Comparison of ENCODE assay signal across 11 mouse cellular contexts in genomic region chr12:107973556-107974140, GRCm38 (mm10). TPM values are rescaled to one million over a fixed set of nuclear protein-coding genes. Genes with fewer than 3 reads are reported as not detected.
DNase-seq lines count a peak whose midpoint lies in the region; ATAC-seq and TF ChIP-seq lines count a peak whose summit lies in the region.
"Had no signal": no experiment of that assay in that cellular context is flagged by ENCODE, and none has a peak within 500 bp of the region (broad histone marks: within the 10 kb centered on the region; RNA-seq: fewer than 3 reads in every experiment).

No protein-coding gene starts in this region.

- H3K9me3 ChIP-seq in heart, embryonic 13.5 days: no peaks in the 10 kb centered on the region
- no peaks in the 10 kb centered on the region for H3K9me3 ChIP-seq in lung, embryonic 16.5 days (ENCODE audit: control insufficient read depth, low read length)
- H3K9me3 ChIP-seq in hindbrain, embryonic 13.5 days: no peaks in the 10 kb centered on the region
- no peaks in the 10 kb centered on the region for H3K9me3 ChIP-seq in stomach, embryonic 15.5 days

- H3K36me3 ChIP-seq in heart, embryonic 13.5 days: no peaks in the 10 kb centered on the region
- H3K36me3 ChIP-seq in lung, embryonic 16.5 days (ENCODE audit: control insufficient read depth, insufficient read depth, low read length): no peaks in the 10 kb centered on the region
- no peaks in the 10 kb centered on the region for H3K36me3 ChIP-seq in hindbrain, embryonic 13.5 days
- no peaks in the 10 kb centered on the region for H3K36me3 ChIP-seq in stomach, embryonic 15.5 days

- peak overlapping the region; percentile 56 for H3K9ac ChIP-seq in heart, embryonic 13.5 days
- no peak overlapping the region for H3K9ac ChIP-seq in lung, embryonic 16.5 days (ENCODE audit: low read length)
- peak overlapping the region; percentile 49; the same call in 1 of the 2 replicates for H3K9ac ChIP-seq in hindbrain, embryonic 13.5 days
- no peak overlapping the region for H3K9ac ChIP-seq in stomach, embryonic 15.5 days

- TF ChIP-seq POLR2A in lung, adult 2 months (IDR thresholded peaks at IDR 0.05; ENCODE audit: borderline replicate concordance, extremely low read depth, low read depth, low read length): no peak

- H3K27me3 ChIP-seq in heart, embryonic 13.5 days (replicated peaks): peaks cover 36% of the 10 kb centered on the region
- peaks cover 4% of the 10 kb centered on the region for H3K27me3 ChIP-seq in lung, embryonic 16.5 days (ENCODE audit: control insufficient read depth, insufficient read depth, low read depth, low read length)
- H3K27me3 ChIP-seq in hindbrain, embryonic 13.5 days: 0 out of 2 replicates have a peak, but pooled peaks cover 6% of the 10 kb centered on the region
- no peaks in the 10 kb centered on the region for H3K27me3 ChIP-seq in stomach, embryonic 15.5 days (replicated peaks)
- H3K27me3 ChIP-seq: CH12.LX had no signal

- no peak for DNase-seq in heart, adult 18-20 months
- no peak for DNase-seq in lung, adult 2 months
- DNase-seq in layer of hippocampus, postnatal 36 days: no peak
- DNase-seq in thymus, postnatal 25 days: no peak
- DNase-seq: cerebellum, adult 9-10 months; liver had no signal

- TF ChIP-seq CTCF in lung, adult 2 months (IDR thresholded peaks at IDR 0.05; ENCODE audit: insufficient read depth, low read length): no peak

- H3K27ac ChIP-seq in heart, embryonic 13.5 days (replicated peaks): peak overlapping the region; percentile 72
- H3K27ac ChIP-seq in lung, embryonic 16.5 days (ENCODE audit: low read length): peak overlapping the region; percentile 20; the same call in 1 of the 2 replicates
- H3K27ac ChIP-seq in hindbrain, embryonic 13.5 days: peak overlapping the region; percentile 92
- no peak overlapping the region for H3K27ac ChIP-seq in stomach, embryonic 15.5 days

- no peak overlapping the region for H3K4me3 ChIP-seq in heart, embryonic 13.5 days
- H3K4me3 ChIP-seq in lung, embryonic 16.5 days (ENCODE audit: low read length): no peak overlapping the region
- no peak overlapping the region for H3K4me3 ChIP-seq in lung, adult 2 months (replicated peaks; ENCODE audit: extremely low read depth, low read depth, low read length)
- no peak overlapping the region for H3K4me3 ChIP-seq in hindbrain, embryonic 13.5 days
- H3K4me3 ChIP-seq in stomach, embryonic 15.5 days (replicated peaks): no peak overlapping the region

- ATAC-seq in heart, embryonic 13.5 days (ENCODE audit: extremely low read depth, insufficient number of reproducible peaks, low FRiP score, low TSS enrichment): no peak
- ATAC-seq in lung, embryonic 16.5 days (ENCODE audit: low read depth): peak; percentile 63
- ATAC-seq in hindbrain, embryonic 13.5 days (ENCODE audit: low FRiP score): no peak
- ATAC-seq in stomach, embryonic 15.5 days (ENCODE audit: insufficient read depth, low FRiP score, low read depth): peak; percentile 36

- WGBS in heart, embryonic 13.5 days: 30% methylated on average over 11 of the region's 11 CpGs
- WGBS in lung, embryonic 16.5 days: 35% methylated on average over 11 of the region's 11 CpGs
- whole genome bisulfite sequencing in lung, adult 2 months: 40% methylated on average over 11 of the region's 11 CpGs
- WGBS in hindbrain, embryonic 13.5 days: 62% methylated on average over 11 of the region's 11 CpGs
- WGBS in stomach, embryonic 15.5 days: 42% methylated on average over 11 of the region's 11 CpGs

- H3K4me2 ChIP-seq in heart, embryonic 13.5 days: peak overlapping the region; percentile 27
- 0 out of 2 replicates have a peak overlapping the region, but pooled peaks have one; percentile 11 for H3K4me2 ChIP-seq in lung, embryonic 16.5 days (ENCODE audit: low read depth, low read length)
- H3K4me2 ChIP-seq in hindbrain, embryonic 13.5 days: no peak overlapping the region
- H3K4me2 ChIP-seq in stomach, embryonic 15.5 days: no peak overlapping the region

- H3K4me1 ChIP-seq in heart, embryonic 13.5 days: peaks cover 66% of the 10 kb centered on the region
- peaks cover 17% of the 10 kb centered on the region for H3K4me1 ChIP-seq in lung, embryonic 16.5 days (replicated peaks; ENCODE audit: control insufficient read depth, insufficient read depth, low read length)
- no peaks in the 10 kb centered on the region; the same call in 1 of the 2 replicates for H3K4me1 ChIP-seq in lung, adult 2 months (ENCODE audit: control insufficient read depth, insufficient read depth, low read length)
- H3K4me1 ChIP-seq in hindbrain, embryonic 13.5 days (replicated peaks): peaks cover 96% of the 10 kb centered on the region
- H3K4me1 ChIP-seq in stomach, embryonic 15.5 days: peaks cover 39% of the 10 kb centered on the region

RNA-seq across cellular contexts. Expression of gene Bcl11b, which starts 29.8 kb away (rescaled TPM):
- 4.5 and 4.6 TPM in 2 replicates for polyA plus RNA-seq in heart, embryonic 13.5 days (2015; fragmentation: Nextera tagmentation; extraction: Ambion mirVana)
- 1 to 10 TPM in 1 of 2 experiments, under 1 TPM in 1; 0.69 to 1.1 TPM for total RNA-seq in heart, adult 18-20 months (2021)
- polyA plus RNA-seq in lung, embryonic 16.5 days (2015; fragmentation: Nextera tagmentation; extraction: Ambion mirVana): 2.1 and 2.8 TPM in 2 replicates
- 2.6 and 4.2 TPM in 2 replicates for polyA plus RNA-seq in lung, adult 2 months (2012; rRNA removed)
- polyA plus RNA-seq in hindbrain, embryonic 13.5 days (2015; fragmentation: Nextera tagmentation; extraction: Ambion mirVana): 27.0 and 31.0 TPM in 2 replicates
- polyA plus RNA-seq in stomach, embryonic 15.5 days (2015; fragmentation: Nextera tagmentation; extraction: Ambion mirVana): 5.3 and 5.7 TPM in 2 replicates
- 100 to 1,000 TPM; 134 to 137 TPM for total RNA-seq in layer of hippocampus, postnatal 36 days (2021)
- total RNA-seq: CH12.LX had no signal

Comparison
In these comparisons a context has a peak if more than half of its experiments do, and no peak if none do; other contexts are left out.
1. ATAC-seq: peak in lung, embryonic 16.5 days (single experiment) and stomach, embryonic 15.5 days (single experiment); none in heart, embryonic 13.5 days (single experiment) and hindbrain, embryonic 13.5 days (single experiment).
2. H3K4me2 ChIP-seq: peak in heart, embryonic 13.5 days (single experiment) and lung, embryonic 16.5 days (single experiment); none in hindbrain, embryonic 13.5 days (single experiment) and stomach, embryonic 15.5 days (single experiment).
3. H3K9ac ChIP-seq: peak in heart, embryonic 13.5 days (single experiment) and hindbrain, embryonic 13.5 days (single experiment); none in lung, embryonic 16.5 days (single experiment) and stomach, embryonic 15.5 days (single experiment).